Mouse (Mus musculus): ENCODE data around the gene Olfr1189.
"Not testable (repeated sequence)": the region's sequence is repeated elsewhere in the genome, so short reads cannot be mapped to it uniquely, and the experiment has no call there.

Olfr1189 gene

GRCm38 (mm10) chr2:88586154-88586553 lies at the start of gene Olfr1189:
TSS of gene Olfr1189 (plus strand) at chr2:88586454.
- DNase-seq: no peak

- DNase-seq: no peak
Observed at GRCm38 (mm10) chr2:88556635-88557034, 29.6 kb upstream of the Olfr1189 start, which contains the start of gene Olfr1188. TSS of gene Olfr1188 (plus strand) at chr2:88556935.

- DNase-seq: not testable (repeated sequence)
Observed at GRCm38 (mm10) chr2:88572696-88573095, 13.6 kb upstream of the Olfr1189 start.

GRCm38 (mm10) chr2:88640242-88640641 lies 54.0 kb downstream of the Olfr1189 start, which contains the start of gene Olfr1191-ps1:
TSS of gene Olfr1191-ps1 (plus strand) at chr2:88640542.
- DNase-seq: not testable (repeated sequence)

Data from thymus, postnatal 4 days (tissue).